Mouse (Mus musculus): Measurements from ENCODE around the gene Robo2. TPM values are rescaled to one million over a fixed set of nuclear protein-coding genes. Genes with fewer than 3 reads are reported as not detected.
"Not testable (repeated sequence)": the region's sequence is repeated elsewhere in the genome, so short reads cannot be mapped to it uniquely, and the experiment has no call there.

The Robo2 gene
- polyA plus RNA-seq, 1 experiment from 2014 or later, result 79.8 TPM

DNA sequence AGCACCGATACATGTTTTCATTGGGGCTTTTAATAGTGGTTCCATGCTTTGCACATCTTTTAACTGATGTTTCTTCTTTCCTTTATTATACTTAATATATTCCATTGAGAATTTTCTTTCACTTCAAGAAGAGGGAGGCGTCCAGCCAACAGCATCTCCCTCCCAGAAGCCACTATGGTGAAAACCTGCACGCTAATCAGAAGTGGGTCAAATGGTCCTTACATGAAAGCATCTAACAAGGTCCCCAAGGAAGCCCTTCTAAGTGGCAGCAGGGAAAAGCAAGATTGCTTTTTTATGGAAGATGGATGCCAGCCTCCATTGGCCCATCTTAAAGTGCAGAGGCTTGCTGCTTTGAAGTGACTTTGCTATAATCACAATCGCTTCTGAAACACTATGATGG lies 300.5 kb downstream of the Robo2 start:
- Histone ChIP-seq H3K9me3 (no peaks in the 10 kb centered on the region), H3K4me2 (replicated peaks) (no peak overlapping the region), H3K4me3 (replicated peaks) (no peak overlapping the region), H3K27ac (no peak overlapping the region), H3K36me3 (no peaks in the 10 kb centered on the region), H3K27me3 (no peaks in the 10 kb centered on the region), H3K9ac (replicated peaks) (no peak overlapping the region), H3K4me1 (replicated peaks) (no peaks in the 10 kb centered on the region)
- ATAC-seq, result no peak; the same call in 1 of the 2 replicates
- WGBS, result 67% methylated on average over 4 of the region's 4 CpGs

DNA sequence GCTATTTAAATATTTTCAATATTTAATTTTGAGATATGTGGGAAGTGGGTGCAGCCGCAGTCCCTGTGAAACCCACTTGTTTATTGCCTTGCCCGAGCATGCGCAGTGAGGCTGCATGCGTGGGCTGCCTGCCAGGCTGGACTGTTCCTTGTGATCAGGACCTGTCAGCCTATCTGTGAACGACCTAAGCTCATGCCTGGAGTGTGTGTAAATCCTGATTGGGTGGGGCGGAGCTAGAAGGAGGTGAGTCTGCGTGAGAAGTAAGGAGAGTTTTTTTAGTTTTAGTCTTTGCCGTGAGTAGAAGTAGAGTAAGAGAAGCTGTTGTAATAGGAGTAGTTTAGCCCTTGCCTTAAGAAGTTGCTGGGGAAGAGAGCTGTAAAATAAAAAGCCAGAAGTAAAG lies 307.2 kb downstream of the Robo2 start:
- H3K9ac ChIP-seq (replicated peaks); H3K9me3 ChIP-seq; H3K27me3 ChIP-seq; H3K36me3 ChIP-seq; H3K4me3 ChIP-seq (replicated peaks); H3K27ac ChIP-seq; ATAC-seq; H3K4me1 ChIP-seq (replicated peaks); H3K4me2 ChIP-seq (replicated peaks): not testable (repeated sequence)
- 84% methylated on average over 8 of the region's 8 CpGs for WGBS

DNA sequence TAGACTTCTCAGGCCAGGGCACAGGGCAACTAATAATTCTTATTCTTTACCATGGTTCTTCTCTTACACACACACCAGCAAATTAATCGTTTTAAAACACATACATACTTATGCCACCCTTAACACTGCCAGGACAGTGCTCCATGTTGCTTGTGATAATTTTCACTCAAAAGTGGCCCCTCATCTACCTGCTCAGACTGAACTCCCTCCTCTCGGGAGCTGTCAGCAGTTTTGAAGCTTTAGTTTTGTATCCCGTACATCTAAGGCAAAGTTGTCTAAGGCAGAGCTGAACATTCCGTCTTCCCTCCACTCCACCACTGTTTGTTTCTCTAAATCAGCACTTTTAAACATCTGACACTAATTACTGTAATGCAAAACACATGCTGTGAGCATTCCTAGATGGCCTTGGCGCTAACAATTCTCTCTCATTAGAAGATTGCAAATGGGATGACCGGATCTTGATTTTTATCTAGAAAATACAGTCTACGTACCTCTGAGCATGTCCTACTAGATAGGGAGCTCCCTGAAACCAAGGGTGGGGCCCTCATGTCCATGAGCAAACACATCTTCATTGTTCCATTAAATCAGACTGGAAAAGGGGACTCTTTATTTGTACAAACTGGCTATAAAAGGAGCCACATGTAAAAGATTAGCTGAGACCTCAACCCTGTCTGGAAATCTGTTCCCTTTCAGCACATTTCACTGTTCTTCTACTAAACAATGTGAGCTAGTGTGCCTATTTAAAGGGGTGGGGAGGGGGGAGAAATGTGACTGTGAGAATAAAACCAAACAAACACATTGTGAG lies 318.4 kb downstream of the Robo2 start:
- 0 out of 2 replicates have a peak, but pooled peaks cover 5% of the 10 kb centered on the region for H3K4me1 ChIP-seq (replicated peaks)
- no peaks in the 10 kb centered on the region for H3K9me3 ChIP-seq
- no peak overlapping the region for H3K4me3 ChIP-seq (replicated peaks)
- no peaks in the 10 kb centered on the region for H3K36me3 ChIP-seq
- H3K27ac ChIP-seq, result no peak overlapping the region
- H3K27me3 ChIP-seq, result no peaks in the 10 kb centered on the region
- 80% methylated on average over 7 of the region's 7 CpGs for WGBS
- H3K4me2 ChIP-seq (replicated peaks), result no peak overlapping the region
- ATAC-seq, result no peak
- no peak overlapping the region for H3K9ac ChIP-seq (replicated peaks)

DNA sequence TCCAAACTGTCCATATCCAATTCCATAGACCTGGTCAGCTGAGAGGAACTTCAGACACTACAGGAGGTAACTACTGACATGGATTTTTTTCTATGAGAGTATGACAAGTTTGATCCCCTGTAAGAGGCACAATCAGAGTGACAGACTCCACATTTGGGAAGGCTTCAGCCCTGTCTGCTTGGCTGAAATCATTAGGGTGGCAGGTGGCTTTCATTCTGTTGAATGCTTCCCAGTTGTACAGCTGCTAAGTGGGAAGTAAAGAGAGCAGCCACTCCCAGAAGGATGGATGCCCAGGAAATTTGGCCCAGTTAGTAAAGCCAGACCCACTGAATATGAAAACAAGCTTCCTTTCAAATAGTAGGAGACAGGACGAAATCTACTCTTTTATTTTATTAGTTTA lies 321.7 kb downstream of the Robo2 start:
- WGBS, result 83% methylated on average over 1 of the region's 1 CpGs
- H3K27me3 ChIP-seq, result no peaks in the 10 kb centered on the region

DNA sequence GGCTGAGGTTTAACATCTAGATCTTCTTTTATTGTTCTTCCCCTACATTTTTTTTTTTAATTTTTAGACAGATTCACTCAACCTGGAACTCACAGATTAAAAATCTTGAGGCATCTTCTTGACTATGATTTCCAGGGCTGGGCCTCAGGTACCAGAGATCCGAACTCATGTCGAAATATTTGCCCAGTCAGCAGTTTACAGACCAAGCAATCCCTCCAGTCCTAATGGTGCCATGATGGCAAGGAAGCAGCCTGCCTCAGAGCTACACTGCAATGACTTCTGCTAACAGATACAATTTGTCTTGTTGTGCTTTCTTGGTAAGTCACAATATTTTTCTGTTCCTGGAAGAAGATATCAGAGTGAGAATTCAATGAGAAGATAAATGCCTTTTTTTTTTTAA lies 327.4 kb downstream of the Robo2 start:
- no peaks in the 10 kb centered on the region for H3K9me3 ChIP-seq
- no peak overlapping the region for H3K27ac ChIP-seq
- H3K9ac ChIP-seq (replicated peaks), result no peak overlapping the region
- 99% methylated on average over 2 of the region's 2 CpGs for WGBS
- ATAC-seq, result no peak
- no peaks in the 10 kb centered on the region for H3K36me3 ChIP-seq
- H3K4me2 ChIP-seq (replicated peaks), result no peak overlapping the region
- H3K27me3 ChIP-seq, result no peaks in the 10 kb centered on the region
- no peaks in the 10 kb centered on the region for H3K4me1 ChIP-seq (replicated peaks)
- no peak overlapping the region for H3K4me3 ChIP-seq (replicated peaks)

More for the DNA sequence above, 321.7 kb downstream of the Robo2 start:
- Histone ChIP-seq H3K27ac (no peak overlapping the region), H3K4me1 (replicated peaks) (0 out of 2 replicates have a peak, but pooled peaks cover 5% of the 10 kb centered on the region), H3K4me3 (replicated peaks) (no peak overlapping the region), H3K4me2 (replicated peaks) (no peak overlapping the region), H3K9ac (replicated peaks) (no peak overlapping the region), H3K9me3 (no peaks in the 10 kb centered on the region), H3K36me3 (no peaks in the 10 kb centered on the region)
- ATAC-seq, result no peak

DNA sequence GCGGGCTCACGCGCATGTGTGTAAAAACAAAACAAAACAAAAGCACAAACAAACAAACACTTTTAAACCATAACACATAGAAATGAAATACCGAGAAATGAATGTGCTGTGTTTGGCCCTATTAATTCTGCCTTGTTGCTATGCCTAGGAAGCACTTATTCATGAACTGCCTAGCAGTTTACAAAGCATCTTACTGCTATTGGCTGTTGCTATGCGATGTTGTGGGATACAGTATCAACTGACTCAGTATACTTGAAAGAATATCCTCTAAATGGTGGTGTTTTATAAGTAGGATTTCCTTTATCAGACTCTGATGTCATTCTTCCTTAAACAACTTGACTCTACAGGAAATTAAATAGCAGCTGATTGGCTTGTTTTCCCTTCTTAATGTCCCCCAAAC lies 339.0 kb downstream of the Robo2 start:
- Histone ChIP-seq H3K4me2 (replicated peaks) (no peak overlapping the region), H3K27ac (no peak overlapping the region), H3K9me3 (no peaks in the 10 kb centered on the region), H3K4me1 (replicated peaks) (no peaks in the 10 kb centered on the region), H3K9ac (replicated peaks) (no peak overlapping the region), H3K27me3 (no peaks in the 10 kb centered on the region), H3K4me3 (replicated peaks) (no peak overlapping the region), H3K36me3 (no peaks in the 10 kb centered on the region)
- ATAC-seq, result no peak
- 92% methylated on average over 5 of the region's 5 CpGs for WGBS

DNA sequence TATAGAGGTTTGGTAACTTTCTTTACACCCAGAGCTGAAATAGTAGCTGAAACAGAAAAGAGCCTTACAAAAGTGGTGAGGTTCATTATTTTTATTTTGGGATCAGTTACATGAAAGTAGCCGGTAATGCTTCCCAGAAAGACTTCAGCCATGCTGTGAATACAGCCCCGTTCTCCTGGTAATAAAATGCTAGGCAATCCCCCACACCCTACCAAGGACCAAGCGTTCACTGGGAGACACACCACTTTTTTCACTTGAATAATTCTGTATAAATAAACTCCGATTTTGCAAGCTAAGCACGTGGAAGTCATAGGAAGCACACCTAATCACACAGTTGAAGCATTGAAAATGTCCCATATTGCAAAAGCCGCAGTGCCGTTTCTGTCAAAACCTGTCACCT lies 341.0 kb downstream of the Robo2 start:
- H3K36me3 ChIP-seq, result no peaks in the 10 kb centered on the region
- no peak overlapping the region for H3K4me2 ChIP-seq (replicated peaks)
- no peaks in the 10 kb centered on the region for H3K9me3 ChIP-seq
- H3K9ac ChIP-seq (replicated peaks), result no peak overlapping the region
- H3K4me1 ChIP-seq (replicated peaks), result no peaks in the 10 kb centered on the region
- no peaks in the 10 kb centered on the region for H3K27me3 ChIP-seq
- H3K4me3 ChIP-seq (replicated peaks), result no peak overlapping the region
- H3K27ac ChIP-seq, result no peak overlapping the region
- no peak for ATAC-seq
- WGBS, result 56% methylated on average over 7 of the region's 7 CpGs

DNA sequence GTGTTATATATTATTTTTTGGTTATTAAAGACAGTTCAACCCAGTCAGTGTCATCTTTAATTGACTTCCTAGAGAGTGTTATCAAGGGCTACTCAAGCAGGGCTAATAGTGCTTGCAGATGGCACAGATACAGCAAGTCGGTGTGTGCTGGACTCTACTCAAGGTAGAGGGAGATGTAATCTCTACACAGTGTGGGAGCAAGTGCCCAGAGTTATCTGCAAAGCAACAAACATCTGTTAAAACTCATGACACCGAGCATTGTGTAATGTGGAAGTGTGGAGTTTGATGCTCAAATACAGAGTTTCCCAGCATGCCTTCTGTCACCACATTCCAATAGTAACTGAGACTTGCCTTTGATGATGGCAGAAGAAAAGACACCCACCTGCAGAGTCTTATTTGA lies 345.7 kb downstream of the Robo2 start:
- H3K36me3 ChIP-seq, result no peaks in the 10 kb centered on the region
- H3K27me3 ChIP-seq, result no peaks in the 10 kb centered on the region
- H3K9me3 ChIP-seq, result no peaks in the 10 kb centered on the region
- no peak for ATAC-seq
- H3K4me2 ChIP-seq (replicated peaks), result no peak overlapping the region
- H3K27ac ChIP-seq, result no peak overlapping the region
- no peak overlapping the region for H3K4me3 ChIP-seq (replicated peaks)
- H3K9ac ChIP-seq (replicated peaks), result no peak overlapping the region
- 67% methylated on average over 2 of the region's 2 CpGs for WGBS
- no peaks in the 10 kb centered on the region for H3K4me1 ChIP-seq (replicated peaks)

DNA sequence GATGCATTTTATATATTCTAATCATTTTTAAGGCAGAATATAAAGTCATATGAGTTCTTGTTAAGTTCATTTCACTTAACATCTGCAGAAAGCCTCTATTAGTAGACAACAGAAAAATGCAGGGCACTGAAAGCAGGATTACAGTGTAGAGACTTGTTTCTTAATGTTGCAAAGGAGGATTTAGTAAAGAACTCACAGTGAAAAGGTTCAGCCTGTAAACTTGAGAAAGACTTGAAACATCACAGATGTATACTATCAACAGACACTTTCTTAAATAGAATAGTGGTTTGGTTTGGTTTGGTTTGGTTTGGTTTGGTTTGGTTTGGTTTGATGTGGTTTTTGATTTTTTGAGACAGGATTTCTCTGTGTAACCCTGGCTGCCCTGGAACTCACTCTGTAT lies 349.7 kb downstream of the Robo2 start:
- Histone ChIP-seq H3K4me2 (replicated peaks) (no peak overlapping the region), H3K27ac (no peak overlapping the region), H3K36me3 (no peaks in the 10 kb centered on the region), H3K27me3 (no peaks in the 10 kb centered on the region), H3K9me3 (no peaks in the 10 kb centered on the region), H3K4me1 (replicated peaks) (no peaks in the 10 kb centered on the region), H3K4me3 (replicated peaks) (no peak overlapping the region), H3K9ac (replicated peaks) (no peak overlapping the region)
- no peak for ATAC-seq

DNA sequence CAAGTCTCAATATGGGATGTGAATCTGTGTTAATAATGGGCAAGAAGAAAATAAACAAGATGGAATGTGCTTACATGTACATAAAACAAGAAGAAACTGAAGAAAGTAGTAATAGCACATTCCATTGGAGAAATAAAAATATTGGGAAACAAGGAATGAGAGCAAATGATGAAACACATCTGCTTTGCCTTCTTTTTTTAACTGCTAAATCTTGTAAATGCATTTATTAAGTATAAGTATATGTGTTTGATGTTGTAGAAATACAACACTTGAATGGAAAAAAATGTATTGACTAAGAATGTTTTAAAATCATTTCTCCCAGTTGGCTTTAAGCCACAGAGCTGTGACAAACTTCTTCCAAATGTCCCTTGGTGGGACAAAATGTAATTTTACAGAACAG lies 350.1 kb downstream of the Robo2 start:
- H3K4me1 ChIP-seq (replicated peaks), result no peaks in the 10 kb centered on the region
- no peaks in the 10 kb centered on the region for H3K9me3 ChIP-seq
- no peak overlapping the region for H3K27ac ChIP-seq
- no peaks in the 10 kb centered on the region for H3K27me3 ChIP-seq
- H3K36me3 ChIP-seq, result no peaks in the 10 kb centered on the region
- no peak overlapping the region for H3K9ac ChIP-seq (replicated peaks)
- no peak for ATAC-seq
- H3K4me3 ChIP-seq (replicated peaks), result no peak overlapping the region
- H3K4me2 ChIP-seq (replicated peaks), result no peak overlapping the region

DNA sequence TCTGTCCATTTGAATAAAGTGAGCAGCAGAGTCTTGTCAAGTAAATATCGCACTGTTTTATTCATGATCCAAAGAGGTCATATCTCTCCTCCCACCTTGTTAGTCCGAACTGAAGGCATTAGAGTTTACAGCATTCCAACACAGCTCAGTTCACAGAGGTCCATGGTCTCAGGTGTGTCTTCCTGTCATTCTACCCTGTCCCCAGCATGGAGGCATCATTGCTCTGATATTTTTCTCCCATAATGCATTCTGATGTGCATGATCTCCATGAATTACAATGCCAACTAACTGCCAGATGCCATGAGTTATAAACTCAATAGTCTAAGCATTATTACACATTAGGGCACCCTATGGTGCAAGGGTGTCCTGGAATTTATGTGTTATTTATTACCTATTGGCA lies 354.7 kb downstream of the Robo2 start:
- Histone ChIP-seq H3K4me2 (replicated peaks) (no peak overlapping the region), H3K27me3 (no peaks in the 10 kb centered on the region), H3K4me3 (replicated peaks) (no peak overlapping the region), H3K9ac (replicated peaks) (no peak overlapping the region), H3K4me1 (replicated peaks) (peaks cover 8% of the 10 kb centered on the region; the same call in 1 of the 2 replicates), H3K9me3 (no peaks in the 10 kb centered on the region), H3K27ac (no peak overlapping the region), H3K36me3 (no peaks in the 10 kb centered on the region)
- WGBS, result 93% methylated on average over 2 of the region's 2 CpGs
- no peak for ATAC-seq

DNA sequence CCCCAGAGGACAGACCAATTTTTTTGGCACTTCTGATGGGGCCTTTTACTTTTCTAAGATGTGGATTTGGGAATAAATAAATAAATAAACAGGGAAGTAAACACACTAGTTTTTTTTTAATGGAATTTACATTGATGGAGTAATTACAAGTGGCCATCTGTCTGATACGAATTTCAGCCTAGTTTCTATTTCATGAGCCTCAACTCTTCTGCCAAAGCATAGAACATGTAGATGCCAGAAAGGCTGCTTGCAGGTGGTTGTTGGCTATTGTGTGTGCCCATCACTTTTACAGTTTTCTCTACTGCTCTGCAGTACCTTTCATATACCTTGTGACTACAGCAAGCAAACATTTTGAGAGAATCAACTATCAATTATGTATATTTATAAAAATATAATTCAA lies 355.4 kb downstream of the Robo2 start:
- WGBS, result 82% methylated on average over 1 of the region's 1 CpGs
- no peak overlapping the region for H3K9ac ChIP-seq (replicated peaks)
- no peak for ATAC-seq

More for the DNA sequence above, 355.4 kb downstream of the Robo2 start:
- Histone ChIP-seq H3K27me3 (no peaks in the 10 kb centered on the region), H3K4me3 (replicated peaks) (no peak overlapping the region), H3K27ac (no peak overlapping the region), H3K36me3 (no peaks in the 10 kb centered on the region), H3K4me1 (replicated peaks) (peaks cover 8% of the 10 kb centered on the region; the same call in 1 of the 2 replicates), H3K9me3 (no peaks in the 10 kb centered on the region), H3K4me2 (replicated peaks) (no peak overlapping the region)
